Mouse (Mus musculus) c-Kit-negative CD71-positive TER-119-positive erythroid progenitor cells, embryonic 14.5 days (primary cell): ENCODE data around the gene Klc3.

Experiments
- DNase-seq: peaks from one replicate; pipeline ENCODE4 v3.0.0-alpha.2; 2013; ENCODE audit warnings: low read depth, low spot score

The Klc3 gene

GRCm38 (mm10) chr7:19409753-19410152, 5.8 kb upstream of the Klc3 start:
- no peak for DNase-seq

GRCm38 (mm10) chr7:19405417-19405816, 1.5 kb upstream of the Klc3 start:
- DNase-seq, result peak; percentile 55

- no peak for DNase-seq
These were observed 572 bp upstream of the Klc3 start, which contains the start of gene Ckm for GRCm38 (mm10) chr7:19404476-19404875. TSS of gene Ckm (plus strand) at chr7:19404776.

- no peak for DNase-seq
These were observed 1.3 kb downstream of the Klc3 start for GRCm38 (mm10) chr7:19402535-19403112.

- no peak for DNase-seq
These were observed 3.0 kb downstream of the Klc3 start for GRCm38 (mm10) chr7:19400946-19401345.

- no peak for DNase-seq
These were observed 4.2 kb downstream of the Klc3 start for GRCm38 (mm10) chr7:19399496-19400280.

GRCm38 (mm10) chr7:19394484-19394883, 9.4 kb downstream of the Klc3 start:
- no peak for DNase-seq

- no peak for DNase-seq
These were observed 15.0 kb downstream of the Klc3 start for GRCm38 (mm10) chr7:19388699-19389413.

GRCm38 (mm10) chr7:19383708-19384107, 20.2 kb downstream of the Klc3 start:
- no peak for DNase-seq

- no peak for DNase-seq
These were observed 21.8 kb downstream of the Klc3 start for GRCm38 (mm10) chr7:19382166-19382541.

- DNase-seq, result peak; percentile 97
These were observed 22.3 kb downstream of the Klc3 start, which contains the start of gene Ercc2 for GRCm38 (mm10) chr7:19381377-19382165. TSS of gene Ercc2 (plus strand) at chr7:19382010.

- no peak for DNase-seq
These were observed 25.9 kb downstream of the Klc3 start for GRCm38 (mm10) chr7:19378049-19378448.

- no peak for DNase-seq
These were observed 27.9 kb downstream of the Klc3 start for GRCm38 (mm10) chr7:19376019-19376418.

GRCm38 (mm10) chr7:19375368-19375767, 28.5 kb downstream of the Klc3 start:
- DNase-seq, result no peak

GRCm38 (mm10) chr7:19373367-19373766, 30.5 kb downstream of the Klc3 start:
- no peak for DNase-seq

- no peak for DNase-seq
These were observed 34.0 kb downstream of the Klc3 start for GRCm38 (mm10) chr7:19369823-19370425.

GRCm38 (mm10) chr7:19368380-19368779, 35.5 kb downstream of the Klc3 start:
- no peak for DNase-seq

- DNase-seq, result no peak
These were observed 38.5 kb downstream of the Klc3 start for GRCm38 (mm10) chr7:19365376-19365775.

GRCm38 (mm10) chr7:19363881-19364280, 40.0 kb downstream of the Klc3 start:
- no peak for DNase-seq

GRCm38 (mm10) chr7:19362276-19362675, 41.6 kb downstream of the Klc3 start:
- no peak for DNase-seq

GRCm38 (mm10) chr7:19361720-19362119, 42.2 kb downstream of the Klc3 start:
- peak; percentile 76 for DNase-seq
